Mouse (Mus musculus) forebrain, embryonic 15.5 days (tissue): Measurements from ENCODE around the gene Sfta2. TPM values are rescaled to one million over a fixed set of nuclear protein-coding genes. Genes with fewer than 3 reads are reported as not detected.

Experiments used
- polyA plus RNA-seq: library from polyadenylated mRNA; unstranded; fragments of >200 nt; fragmentation: Nextera tagmentation; extraction: Ambion mirVana; gene quantifications from 2 replicates; pipeline ENCODE4 v1.2.1, GENCODE M21; 2015

Gene Sfta2
- polyA plus RNA-seq, 1 experiment from 2014 or later, result not detected

Other genes with a start within 250 kb of the Sfta2 start
- 0.73 and 0.80 TPM in 2 replicates for gene H2-Q4, start 221.9 kb upstream of the Sfta2 start, polyA plus RNA-seq
- 0.33 and 0.53 TPM in 2 replicates for gene H2-Q6, start 176.7 kb upstream of the Sfta2 start, polyA plus RNA-seq
- gene H2-Q7, start 162.4 kb upstream of the Sfta2 start, polyA plus RNA-seq, result 1.2 and 1.3 TPM in 2 replicates
- gene H2-Q10, start 131.5 kb upstream of the Sfta2 start, polyA plus RNA-seq, result 0.11 and 0.83 TPM in 2 replicates
- gene Pou5f1, start 95.5 kb upstream of the Sfta2 start, polyA plus RNA-seq, result not detected in 2 replicates
- gene Tcf19, start 84.7 kb upstream of the Sfta2 start, polyA plus RNA-seq, result 33.6 and 36.9 TPM in 2 replicates
- gene Cchcr1, start 84.4 kb upstream of the Sfta2 start, polyA plus RNA-seq, result 9.5 and 10.6 TPM in 2 replicates
- 1.2 and 1.5 TPM in 2 replicates for gene Psors1c2, start 68.3 kb upstream of the Sfta2 start, polyA plus RNA-seq
- 0.06 and 0.11 TPM in 2 replicates for gene Cdsn, start 49.4 kb upstream of the Sfta2 start, polyA plus RNA-seq
- not detected in 2 replicates for gene 2300002M23Rik, start 34.1 kb upstream of the Sfta2 start, polyA plus RNA-seq
- gene Gm9573, start 25.1 kb downstream of the Sfta2 start, polyA plus RNA-seq, result not detected in 2 replicates
- gene Mucl3, start 42.1 kb downstream of the Sfta2 start, polyA plus RNA-seq, result not detected in 2 replicates
- gene Vars2, start 66.0 kb downstream of the Sfta2 start, polyA plus RNA-seq, result 16.2 and 18.1 TPM in 2 replicates
- 36.1 and 37.8 TPM in 2 replicates for gene Gtf2h4, start 72.2 kb downstream of the Sfta2 start, polyA plus RNA-seq
- gene Ddr1, start 103.1 kb downstream of the Sfta2 start, polyA plus RNA-seq, result 127 TPM in 2 replicates
- gene Ier3, start 220.1 kb downstream of the Sfta2 start, polyA plus RNA-seq, result 7.3 and 8.1 TPM in 2 replicates
- gene Flot1, start 221.7 kb downstream of the Sfta2 start, polyA plus RNA-seq, result 68.3 and 75.1 TPM in 2 replicates
- gene Tubb5, start 236.8 kb downstream of the Sfta2 start, polyA plus RNA-seq, result 1,924 and 1,932 TPM in 2 replicates
- 11.7 TPM in 2 replicates for gene Mdc1, start 240.0 kb downstream of the Sfta2 start, polyA plus RNA-seq